Mouse (Mus musculus) spleen, postnatal 14 days (tissue): Measurements from ENCODE around the gene Krt6a.
"Not testable (repeated sequence)": the region's sequence is repeated elsewhere in the genome, so short reads cannot be mapped to it uniquely, and the experiment has no call there.

Experiments used
- DNase-seq, 2 experiments: peaks; one replicate each; pipeline ENCODE4 v3.0.0; 2021 to 2022; ENCODE audit warnings: low spot score in 2 of 2

Krt6a gene

GRCm38 (mm10) chr15:101694207-101694606, at the start of gene Krt6a:
TSS of gene Krt6a (minus strand) at chr15:101694307.
- DNase-seq: no peak

- DNase-seq: no peak
Observed at GRCm38 (mm10) chr15:101742711-101743110, 48.6 kb upstream of the Krt6a start, which contains the start of gene Krt71. TSS of gene Krt71 (minus strand) at chr15:101743109.

GRCm38 (mm10) chr15:101737786-101738185, 43.7 kb upstream of the Krt6a start:
- DNase-seq: no peak

- DNase-seq: no peak
Observed at GRCm38 (mm10) chr15:101730653-101731052, 36.5 kb upstream of the Krt6a start.

GRCm38 (mm10) chr15:101724686-101725085, 30.6 kb upstream of the Krt6a start:
- no peak for DNase-seq

GRCm38 (mm10) chr15:101715831-101716230, 21.7 kb upstream of the Krt6a start:
- DNase-seq: no peak

GRCm38 (mm10) chr15:101714356-101714755, 20.2 kb upstream of the Krt6a start:
- DNase-seq: no peak

- DNase-seq: no peak
Observed at GRCm38 (mm10) chr15:101713731-101714130, 19.6 kb upstream of the Krt6a start.

- no peak for DNase-seq
Observed at GRCm38 (mm10) chr15:101712720-101713119, 18.6 kb upstream of the Krt6a start, which contains the start of gene Krt5. TSS of gene Krt5 (minus strand) at chr15:101712898.

GRCm38 (mm10) chr15:101708683-101709082, 14.6 kb upstream of the Krt6a start:
- DNase-seq: no peak

- no peak for DNase-seq
Observed at GRCm38 (mm10) chr15:101707454-101707853, 13.3 kb upstream of the Krt6a start.

- DNase-seq: no peak
Observed at GRCm38 (mm10) chr15:101704066-101704465, 10.0 kb upstream of the Krt6a start.

- DNase-seq: no peak
Observed at GRCm38 (mm10) chr15:101702380-101702779, 8.3 kb upstream of the Krt6a start.

- DNase-seq: no peak
Observed at GRCm38 (mm10) chr15:101699866-101700265, 5.8 kb upstream of the Krt6a start.

GRCm38 (mm10) chr15:101699192-101699591, 5.1 kb upstream of the Krt6a start:
- no peak for DNase-seq

- no peak for DNase-seq
Observed at GRCm38 (mm10) chr15:101697326-101698188, 3.5 kb upstream of the Krt6a start.

GRCm38 (mm10) chr15:101690460-101690859, 3.6 kb downstream of the Krt6a start:
- DNase-seq: not testable (repeated sequence)

- DNase-seq: no peak
Observed at GRCm38 (mm10) chr15:101688161-101688560, 5.9 kb downstream of the Krt6a start.

- no peak for DNase-seq
Observed at GRCm38 (mm10) chr15:101680187-101680586, 13.9 kb downstream of the Krt6a start, which contains the start of gene Krt6b. TSS of gene Krt6b (minus strand) at chr15:101680287.

- DNase-seq: no peak
Observed at GRCm38 (mm10) chr15:101675978-101676377, 18.1 kb downstream of the Krt6a start.

- DNase-seq: no peak
Observed at GRCm38 (mm10) chr15:101652736-101653265, 41.3 kb downstream of the Krt6a start.

- DNase-seq: no peak
Observed at GRCm38 (mm10) chr15:101647280-101647679, 46.8 kb downstream of the Krt6a start, which contains the start of gene Gm5478. TSS of gene Gm5478 (minus strand) at chr15:101647380.
